In the genomic region with DNA sequence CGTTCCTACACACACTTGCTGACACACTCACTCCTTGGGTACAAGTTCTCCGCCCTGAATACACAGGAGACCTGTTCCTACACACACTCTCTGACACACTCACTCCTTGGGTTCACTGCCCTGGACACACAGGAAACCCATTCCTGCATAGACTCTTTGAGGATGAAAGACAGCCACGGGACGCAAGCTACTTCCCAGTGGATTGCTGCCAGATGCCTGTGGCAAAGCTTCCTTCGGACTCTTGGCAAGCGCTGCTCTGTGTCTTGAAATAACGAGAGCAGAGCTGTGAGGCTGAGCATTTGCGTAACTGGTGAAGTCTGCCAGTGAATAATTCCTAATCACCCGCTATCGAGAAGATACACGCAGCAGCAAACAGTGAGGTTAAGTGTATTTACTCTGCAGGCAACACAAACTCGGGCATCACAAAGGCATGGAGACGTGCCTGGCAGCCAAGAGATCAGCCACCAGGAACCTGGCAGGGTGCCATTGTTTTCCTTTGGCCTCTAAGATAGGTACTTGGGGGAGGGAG, we compare ENCODE assay signal across 8 mouse cellular contexts. TPM values are rescaled to one million over a fixed set of nuclear protein-coding genes. Genes with fewer than 3 reads are reported as not detected.
DNase-seq lines count a peak whose midpoint lies in the region; ATAC-seq and TF ChIP-seq lines count a peak whose summit lies in the region.

No protein-coding gene starts in this region.

- intact Hi-C loops in left cerebral cortex, postnatal 25 days (cut with DNase I): no loop called here

- no peak for ATAC-seq in embryonic facial prominence, embryonic 12.5 days (ENCODE audit: insufficient number of reproducible peaks, insufficient read depth, low FRiP score, low TSS enrichment)
- peak; percentile 51 for ATAC-seq in intestine, postnatal 0 days

- H3K4me3 ChIP-seq in embryonic facial prominence, embryonic 12.5 days: no peak overlapping the region
- H3K4me3 ChIP-seq in embryonic facial prominence, embryonic 10.5 days: no peak overlapping the region
- H3K4me3 ChIP-seq in intestine, postnatal 0 days (ENCODE audit: low read depth, low read length): no peak overlapping the region

- no peaks in the 10 kb centered on the region for H3K27me3 ChIP-seq in embryonic facial prominence, embryonic 12.5 days
- no peaks in the 10 kb centered on the region for H3K27me3 ChIP-seq in embryonic facial prominence, embryonic 10.5 days (replicated peaks; ENCODE audit: low read depth, poor library complexity, severe bottlenecking)
- H3K27me3 ChIP-seq in intestine, postnatal 0 days (replicated peaks; ENCODE audit: control insufficient read depth, insufficient read depth, low read length): no peaks in the 10 kb centered on the region

- H3K9ac ChIP-seq in embryonic facial prominence, embryonic 12.5 days: no peak overlapping the region
- no peak overlapping the region for H3K9ac ChIP-seq in intestine, postnatal 0 days (ENCODE audit: low read depth, low read length)

- TF ChIP-seq CTCF in intestine, postnatal 0 days (IDR thresholded peaks at IDR 0.05; ENCODE audit: low read depth): no peak

- peak overlapping the region; percentile 12 for H3K27ac ChIP-seq in embryonic facial prominence, embryonic 12.5 days
- no peak overlapping the region for H3K27ac ChIP-seq in embryonic facial prominence, embryonic 10.5 days (replicated peaks)
- H3K27ac ChIP-seq in intestine, postnatal 0 days (ENCODE audit: low read depth, low read length): peak overlapping the region; percentile 42

- no peak for DNase-seq in embryonic facial prominence, embryonic 10.5 days (ENCODE audit: low spot score)
- peak; percentile 77 to 80 for DNase-seq in cerebellum, adult 18-20 months
- DNase-seq in gastrocnemius, postnatal 10 days: peak; percentile 68
- DNase-seq in left cerebral cortex, postnatal 25 days (ENCODE audit: low spot score in 2 of 2): peak; percentile 73 to 85
- peak; percentile 79 for DNase-seq in ovary, adult 18-20 months (ENCODE audit: low spot score)
- peak; percentile 76 to 86 for DNase-seq in urinary bladder, postnatal 36 days (ENCODE audit: low spot score in 2 of 2)

- WGBS in embryonic facial prominence, embryonic 12.5 days: 55% methylated on average over 13 of the region's 13 CpGs
- 80% methylated on average over 13 of the region's 13 CpGs for WGBS in embryonic facial prominence, embryonic 10.5 days
- WGBS in intestine, postnatal 0 days: 25% methylated on average over 13 of the region's 13 CpGs

- H3K4me1 ChIP-seq in embryonic facial prominence, embryonic 12.5 days: no peaks in the 10 kb centered on the region
- no peaks in the 10 kb centered on the region for H3K4me1 ChIP-seq in embryonic facial prominence, embryonic 10.5 days
- 0 out of 2 replicates have a peak, but pooled peaks cover 4% of the 10 kb centered on the region for H3K4me1 ChIP-seq in intestine, postnatal 0 days (replicated peaks; ENCODE audit: control insufficient read depth, insufficient read depth, low read length)

- H3K9me3 ChIP-seq in embryonic facial prominence, embryonic 12.5 days: no peaks in the 10 kb centered on the region
- H3K9me3 ChIP-seq in embryonic facial prominence, embryonic 10.5 days: no peaks in the 10 kb centered on the region
- H3K9me3 ChIP-seq in intestine, postnatal 0 days (ENCODE audit: control insufficient read depth): no peaks in the 10 kb centered on the region

- H3K4me2 ChIP-seq in embryonic facial prominence, embryonic 12.5 days (replicated peaks): no peak overlapping the region
- H3K4me2 ChIP-seq in intestine, postnatal 0 days (replicated peaks; ENCODE audit: low read depth): peak overlapping the region; percentile 4; the same call in 1 of the 2 replicates

- H3K36me3 ChIP-seq in embryonic facial prominence, embryonic 12.5 days: peaks cover 63% of the 10 kb centered on the region
- peaks cover 100% of the 10 kb centered on the region for H3K36me3 ChIP-seq in embryonic facial prominence, embryonic 10.5 days (replicated peaks)
- H3K36me3 ChIP-seq in intestine, postnatal 0 days (ENCODE audit: control insufficient read depth, insufficient read depth): peaks cover 28% of the 10 kb centered on the region

RNA-seq across cellular contexts. Expression of a gene that starts 23.4 kb away (rescaled TPM):
- 72.8 and 76.9 TPM in 2 replicates for polyA plus RNA-seq in embryonic facial prominence, embryonic 12.5 days (2016; fragmentation: Nextera tagmentation; extraction: Ambion mirVana)
- 74.1 and 77.2 TPM in 2 replicates for polyA plus RNA-seq in embryonic facial prominence, embryonic 10.5 days (2016; fragmentation: Nextera tagmentation; extraction: Ambion mirVana)
- 10 to 100 TPM; 50.7 to 56.9 TPM for total RNA-seq in gastrocnemius, postnatal 10 days (2021)
- polyA plus RNA-seq in intestine, postnatal 0 days (2015; fragmentation: Nextera tagmentation; extraction: Ambion mirVana): 86.5 and 86.9 TPM in 2 replicates
- total RNA-seq in left cerebral cortex, postnatal 25 days (2021): 10 to 100 TPM; 26.1 to 27.3 TPM
